Mouse (Mus musculus) forebrain, embryonic 11.5 days (tissue): ENCODE results near the gene Tmem247. TPM values are rescaled to one million over a fixed set of nuclear protein-coding genes. Genes with fewer than 3 reads are reported as not detected.

Experiments used
- ATAC-seq: fragments of 200-750 bp; cut with Nextera tagmentation; replicated peaks from 2 replicates; pipeline ENCODE4 v1.8.0; 2017; ENCODE audit warnings: moderate TSS enrichment; ENCODE audit not compliant: low FRiP score
- DNase-seq: peaks from one replicate; pipeline ENCODE4 v3.0.0-alpha.2; 2017; ENCODE audit warnings: low spot score
- H3K27ac ChIP-seq: fragments of 300-500 bp; sonication (generic); 2 replicates; pipeline ENCODE4 v1.5.1; 2014; ENCODE audit warnings: low read depth, low read length
- H3K27me3 ChIP-seq: fragments of 300-500 bp; sonication (generic); 2 replicates; pipeline ENCODE4 v1.6.1; 2014; ENCODE audit warnings: mild to moderate bottlenecking, low read length, mixed read lengths; ENCODE audit not compliant: control insufficient read depth, insufficient read depth
- H3K36me3 ChIP-seq: fragments of 300-500 bp; sonication (generic); 2 replicates; pipeline ENCODE4 v1.6.1; 2014; ENCODE audit warnings: mild to moderate bottlenecking, low read length, moderate library complexity, mixed read lengths; ENCODE audit not compliant: control insufficient read depth, insufficient read depth
- H3K4me1 ChIP-seq: fragments of 300-500 bp; sonication (generic); replicated peaks from 2 replicates; pipeline ENCODE4 v1.6.1; 2014; ENCODE audit warnings: low read length, mixed read lengths; ENCODE audit not compliant: control insufficient read depth, insufficient read depth
- H3K4me2 ChIP-seq: fragments of 300-500 bp; sonication (generic); 2 replicates; pipeline ENCODE4 v1.6.1; 2014; ENCODE audit warnings: low read depth, mild to moderate bottlenecking, low read length, moderate library complexity, mixed read lengths; ENCODE audit not compliant: severe bottlenecking
- H3K4me3 ChIP-seq: fragments of 300-500 bp; sonication (generic); 2 replicates; pipeline ENCODE4 v1.5.1; 2014; ENCODE audit warnings: low read depth, low read length
- H3K9ac ChIP-seq: fragments of 300-500 bp; sonication (generic); 2 replicates; pipeline ENCODE4 v1.6.1; 2014; ENCODE audit warnings: low read length
- H3K9me3 ChIP-seq: fragments of 300-500 bp; sonication (generic); 2 replicates; pipeline ENCODE4 v1.6.1; 2016; ENCODE audit warnings: low read length, mixed read lengths; ENCODE audit not compliant: control insufficient read depth
- WGBS: fragments of 180-500 bp; shearing (Covaris S2); extraction: QIAGEN DNeasy Blood & Tissue Kit; methylation state at CpG from one replicate; pipeline ENCODE4 v1.1.7; 2014; 5-methylcytosine and 5-hydroxymethylcytosine counted together
- polyA plus RNA-seq: library from polyadenylated mRNA; unstranded; fragments of >200 nt; fragmentation: Nextera tagmentation; extraction: Ambion mirVana; gene quantifications from 2 replicates; pipeline ENCODE4 v1.2.1, GENCODE M21; 2014

The Tmem247 gene
- polyA plus RNA-seq, 1 experiment from 2014 or later = not detected

- no peak overlapping the region for H3K4me3 ChIP-seq
- H3K4me1 ChIP-seq = no peaks in the 10 kb centered on the region
- H3K27ac ChIP-seq = no peak overlapping the region
- no peaks in the 10 kb centered on the region for H3K27me3 ChIP-seq
- WGBS = 88% methylated on average over 5 of the region's 5 CpGs
- no peak for ATAC-seq
- H3K9me3 ChIP-seq = no peaks in the 10 kb centered on the region
- no peaks in the 10 kb centered on the region for H3K36me3 ChIP-seq
- H3K4me2 ChIP-seq = no peak overlapping the region
- no peak overlapping the region for H3K9ac ChIP-seq
- no peak for DNase-seq
Observed at GRCm38 (mm10) chr17:86899821-86900220, 17.3 kb upstream of the Tmem247 start.

GRCm38 (mm10) chr17:86900564-86900963 is 16.6 kb upstream of the Tmem247 start:
- DNase-seq = no peak
- Histone ChIP-seq H3K27ac (no peak overlapping the region), H3K4me2 (no peak overlapping the region), H3K36me3 (no peaks in the 10 kb centered on the region), H3K4me3 (no peak overlapping the region), H3K9ac (no peak overlapping the region), H3K9me3 (no peaks in the 10 kb centered on the region), H3K27me3 (no peaks in the 10 kb centered on the region), H3K4me1 (peaks cover 2% of the 10 kb centered on the region; the same call in 1 of the 2 replicates)
- 79% methylated on average over 5 of the region's 5 CpGs for WGBS
- ATAC-seq = no peak

- DNase-seq (no peak), ATAC-seq (no peak)
- Histone ChIP-seq H3K9me3 (no peaks in the 10 kb centered on the region), H3K36me3 (no peaks in the 10 kb centered on the region), H3K9ac (no peak overlapping the region), H3K4me1 (peaks cover 2% of the 10 kb centered on the region; the same call in 1 of the 2 replicates), H3K27ac (no peak overlapping the region), H3K4me2 (no peak overlapping the region), H3K4me3 (no peak overlapping the region), H3K27me3 (no peaks in the 10 kb centered on the region)
- WGBS = 91% methylated on average over 14 of the region's 14 CpGs
Observed at GRCm38 (mm10) chr17:86902399-86903067, 14.6 kb upstream of the Tmem247 start.

DNA sequence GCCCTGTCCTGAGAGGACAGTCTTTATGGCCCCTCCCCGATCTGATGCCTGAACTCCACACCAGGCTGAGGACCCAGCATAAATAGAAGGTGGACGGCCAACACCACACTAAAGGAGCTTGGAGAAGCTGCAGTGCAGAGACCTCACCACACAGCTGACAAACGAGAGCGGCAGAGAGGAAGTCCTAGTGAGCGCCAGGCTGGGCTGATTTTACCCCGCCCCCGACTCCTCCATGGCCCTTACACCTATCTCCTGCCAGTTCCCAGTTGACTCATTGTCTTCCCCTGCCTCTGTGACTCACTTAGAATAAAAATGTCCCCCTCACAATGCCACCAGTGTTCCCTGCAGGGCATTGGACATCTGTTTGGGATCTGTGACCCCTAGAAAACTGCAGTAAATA is 13.6 kb upstream of the Tmem247 start:
- H3K9me3 ChIP-seq = no peaks in the 10 kb centered on the region
- no peak overlapping the region for H3K4me3 ChIP-seq
- H3K27me3 ChIP-seq = no peaks in the 10 kb centered on the region
- H3K36me3 ChIP-seq = no peaks in the 10 kb centered on the region
- DNase-seq (no peak), ATAC-seq (no peak)
- WGBS = 70% methylated on average over 7 of the region's 7 CpGs
- H3K4me2 ChIP-seq = no peak overlapping the region
- peaks cover 2% of the 10 kb centered on the region; the same call in 1 of the 2 replicates for H3K4me1 ChIP-seq
- no peak overlapping the region for H3K27ac ChIP-seq
- no peak overlapping the region for H3K9ac ChIP-seq

- DNase-seq = no peak
- H3K4me3 ChIP-seq = no peak overlapping the region
Observed at GRCm38 (mm10) chr17:86904206-86904605, 12.9 kb upstream of the Tmem247 start.

GRCm38 (mm10) chr17:86905297-86906135 is 11.6 kb upstream of the Tmem247 start:
- Histone ChIP-seq H3K27ac (no peak overlapping the region), H3K9me3 (no peaks in the 10 kb centered on the region), H3K27me3 (no peaks in the 10 kb centered on the region), H3K4me1 (peaks cover 2% of the 10 kb centered on the region; the same call in 1 of the 2 replicates), H3K4me3 (no peak overlapping the region), H3K36me3 (no peaks in the 10 kb centered on the region), H3K4me2 (peak overlapping the region; percentile 32; the same call in 1 of the 2 replicates), H3K9ac (peak overlapping the region; percentile 5; the same call in 1 of the 2 replicates)
- DNase-seq = peak; percentile 76
- WGBS = 26% methylated on average over 19 of the region's 19 CpGs
- peak; percentile 28 for ATAC-seq

More at GRCm38 (mm10) chr17:86904206-86904605, 12.9 kb upstream of the Tmem247 start:
- Histone ChIP-seq H3K9ac (no peak overlapping the region), H3K4me2 (no peak overlapping the region), H3K27ac (no peak overlapping the region), H3K36me3 (no peaks in the 10 kb centered on the region), H3K9me3 (no peaks in the 10 kb centered on the region), H3K4me1 (peaks cover 2% of the 10 kb centered on the region; the same call in 1 of the 2 replicates), H3K27me3 (no peaks in the 10 kb centered on the region)
- 78% methylated on average over 3 of the region's 3 CpGs for WGBS
- no peak for ATAC-seq

DNA sequence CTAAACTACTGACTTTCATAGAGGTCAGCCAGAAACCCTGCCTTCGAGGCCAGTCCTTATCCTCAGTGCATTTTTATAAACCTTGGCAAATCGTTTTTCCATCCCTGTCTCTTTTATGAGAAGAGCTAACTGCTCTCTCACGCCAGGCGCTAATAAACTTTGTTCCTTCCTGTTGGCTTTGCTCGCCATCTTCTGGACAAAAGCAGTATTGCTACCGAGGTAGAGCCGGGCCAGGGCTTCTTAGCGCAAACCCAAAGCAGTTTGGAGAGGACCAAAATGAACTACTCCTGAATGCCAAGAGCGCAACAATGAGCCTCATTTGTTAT is 11.0 kb upstream of the Tmem247 start:
- H3K4me3 ChIP-seq = no peak overlapping the region
- H3K9ac ChIP-seq = no peak overlapping the region; the same call in 1 of the 2 replicates
- no peak overlapping the region for H3K27ac ChIP-seq
- DNase-seq = peak; percentile 87
- H3K27me3 ChIP-seq = no peaks in the 10 kb centered on the region
- H3K9me3 ChIP-seq = no peaks in the 10 kb centered on the region
- ATAC-seq = peak; percentile 33; the same call in 1 of the 2 replicates
- H3K36me3 ChIP-seq = no peaks in the 10 kb centered on the region
- H3K4me1 ChIP-seq = peaks cover 2% of the 10 kb centered on the region; the same call in 1 of the 2 replicates
- WGBS = 5% methylated on average over 9 of the region's 9 CpGs
- H3K4me2 ChIP-seq = peak overlapping the region; percentile 32; the same call in 1 of the 2 replicates

- Histone ChIP-seq H3K4me3 (no peak overlapping the region), H3K27ac (no peak overlapping the region), H3K4me1 (peaks cover 2% of the 10 kb centered on the region; the same call in 1 of the 2 replicates), H3K9ac (no peak overlapping the region), H3K4me2 (no peak overlapping the region), H3K36me3 (no peaks in the 10 kb centered on the region), H3K9me3 (no peaks in the 10 kb centered on the region), H3K27me3 (no peaks in the 10 kb centered on the region)
- no peak for DNase-seq
- WGBS = 34% methylated on average over 6 of the region's 6 CpGs
- ATAC-seq = no peak
Observed at GRCm38 (mm10) chr17:86906601-86907000, 10.5 kb upstream of the Tmem247 start.
